Mouse (Mus musculus): ENCODE measurements at regions not wholly inside any gene's neighbourhood (a gene's known extent, or its start where the extent isn't known, plus 50 kb on each side); places are given as distances from the start of the nearest gene placed in this dataset.

GRCm38 (mm10) chr15:93910981-93911431 is 315.3 kb upstream of the Prickle1 start:
- no peak overlapping the region for H3K27ac ChIP-seq (ENCODE audit: low read depth, low read length)
- no peaks in the 10 kb centered on the region for H3K36me3 ChIP-seq (ENCODE audit: control insufficient read depth, insufficient read depth, low read length)
- H3K9ac ChIP-seq (ENCODE audit: low read depth, low read length) = no peak overlapping the region
- ATAC-seq (replicated peaks; ENCODE audit: low FRiP score) (no peak), DNase-seq (ENCODE audit: low spot score) (no peak)
- H3K4me3 ChIP-seq (ENCODE audit: low read depth, low read length) = no peak overlapping the region
- H3K9me3 ChIP-seq (ENCODE audit: control insufficient read depth, low read length) = no peaks in the 10 kb centered on the region
- no peaks in the 10 kb centered on the region for H3K27me3 ChIP-seq (replicated peaks; ENCODE audit: control insufficient read depth, insufficient read depth, low read length)
- H3K4me1 ChIP-seq (replicated peaks; ENCODE audit: control insufficient read depth, insufficient read depth, low read length) = no peaks in the 10 kb centered on the region
- no peak overlapping the region for H3K4me2 ChIP-seq
- WGBS = 63% methylated on average over 11 of the region's 11 CpGs

GRCm38 (mm10) chr15:93910158-93910557 is 314.5 kb upstream of the Prickle1 start:
- DNase-seq (ENCODE audit: low spot score) = no peak
- Histone ChIP-seq H3K4me2 (no peak overlapping the region), H3K27me3 (replicated peaks; ENCODE audit: control insufficient read depth, insufficient read depth, low read length) (no peaks in the 10 kb centered on the region), H3K4me1 (replicated peaks; ENCODE audit: control insufficient read depth, insufficient read depth, low read length) (no peaks in the 10 kb centered on the region), H3K27ac (ENCODE audit: low read depth, low read length) (no peak overlapping the region), H3K9me3 (ENCODE audit: control insufficient read depth, low read length) (no peaks in the 10 kb centered on the region), H3K4me3 (ENCODE audit: low read depth, low read length) (no peak overlapping the region), H3K36me3 (ENCODE audit: control insufficient read depth, insufficient read depth, low read length) (no peaks in the 10 kb centered on the region), H3K9ac (ENCODE audit: low read depth, low read length) (no peak overlapping the region)
- ATAC-seq (replicated peaks; ENCODE audit: low FRiP score) = no peak
- WGBS = 79% methylated on average over 3 of the region's 3 CpGs

- ATAC-seq (replicated peaks; ENCODE audit: low FRiP score) = no peak
- 76% methylated on average over 18 of the region's 18 CpGs for WGBS
- no peak overlapping the region for H3K4me2 ChIP-seq
Observed at GRCm38 (mm10) chr15:93903671-93904603, 308.2 kb upstream of the Prickle1 start.

GRCm38 (mm10) chr15:93882826-93883225 is 287.1 kb upstream of the Prickle1 start:
- ATAC-seq (replicated peaks; ENCODE audit: low FRiP score) (no peak), DNase-seq (ENCODE audit: low spot score) (no peak)
- 85% methylated on average over 8 of the region's 8 CpGs for WGBS
- Histone ChIP-seq H3K4me3 (ENCODE audit: low read depth, low read length) (no peak overlapping the region), H3K4me1 (replicated peaks; ENCODE audit: control insufficient read depth, insufficient read depth, low read length) (no peaks in the 10 kb centered on the region; the same call in 1 of the 2 replicates), H3K9me3 (ENCODE audit: control insufficient read depth, low read length) (no peaks in the 10 kb centered on the region), H3K27ac (ENCODE audit: low read depth, low read length) (no peak overlapping the region), H3K9ac (ENCODE audit: low read depth, low read length) (no peak overlapping the region), H3K27me3 (replicated peaks; ENCODE audit: control insufficient read depth, insufficient read depth, low read length) (no peaks in the 10 kb centered on the region), H3K4me2 (no peak overlapping the region), H3K36me3 (ENCODE audit: control insufficient read depth, insufficient read depth, low read length) (no peaks in the 10 kb centered on the region)

More at GRCm38 (mm10) chr15:93903671-93904603, 308.2 kb upstream of the Prickle1 start:
- Histone ChIP-seq H3K27ac (ENCODE audit: low read depth, low read length) (no peak overlapping the region), H3K9me3 (ENCODE audit: control insufficient read depth, low read length) (no peaks in the 10 kb centered on the region), H3K27me3 (replicated peaks; ENCODE audit: control insufficient read depth, insufficient read depth, low read length) (no peaks in the 10 kb centered on the region), H3K9ac (ENCODE audit: low read depth, low read length) (no peak overlapping the region), H3K4me1 (replicated peaks; ENCODE audit: control insufficient read depth, insufficient read depth, low read length) (no peaks in the 10 kb centered on the region), H3K36me3 (ENCODE audit: control insufficient read depth, insufficient read depth, low read length) (no peaks in the 10 kb centered on the region), H3K4me3 (ENCODE audit: low read depth, low read length) (no peak overlapping the region)
- no peak for DNase-seq (ENCODE audit: low spot score)

GRCm38 (mm10) chr15:93881276-93881675 is 285.6 kb upstream of the Prickle1 start:
- no peaks in the 10 kb centered on the region; the same call in 1 of the 2 replicates for H3K4me1 ChIP-seq (replicated peaks; ENCODE audit: control insufficient read depth, insufficient read depth, low read length)
- no peak for DNase-seq (ENCODE audit: low spot score)
- no peaks in the 10 kb centered on the region for H3K27me3 ChIP-seq (replicated peaks; ENCODE audit: control insufficient read depth, insufficient read depth, low read length)
- H3K9ac ChIP-seq (ENCODE audit: low read depth, low read length) = no peak overlapping the region
- H3K4me3 ChIP-seq (ENCODE audit: low read depth, low read length) = no peak overlapping the region
- no peak for ATAC-seq (replicated peaks; ENCODE audit: low FRiP score)
- no peak overlapping the region for H3K27ac ChIP-seq (ENCODE audit: low read depth, low read length)
- H3K36me3 ChIP-seq (ENCODE audit: control insufficient read depth, insufficient read depth, low read length) = no peaks in the 10 kb centered on the region
- no peak overlapping the region for H3K4me2 ChIP-seq
- H3K9me3 ChIP-seq (ENCODE audit: control insufficient read depth, low read length) = no peaks in the 10 kb centered on the region

GRCm38 (mm10) chr15:93880302-93880701 is 284.6 kb upstream of the Prickle1 start:
- 87% methylated on average over 8 of the region's 8 CpGs for WGBS
- Histone ChIP-seq H3K4me2 (no peak overlapping the region), H3K4me1 (replicated peaks; ENCODE audit: control insufficient read depth, insufficient read depth, low read length) (no peaks in the 10 kb centered on the region; the same call in 1 of the 2 replicates), H3K36me3 (ENCODE audit: control insufficient read depth, insufficient read depth, low read length) (no peaks in the 10 kb centered on the region), H3K9me3 (ENCODE audit: control insufficient read depth, low read length) (no peaks in the 10 kb centered on the region), H3K27me3 (replicated peaks; ENCODE audit: control insufficient read depth, insufficient read depth, low read length) (no peaks in the 10 kb centered on the region), H3K4me3 (ENCODE audit: low read depth, low read length) (no peak overlapping the region), H3K27ac (ENCODE audit: low read depth, low read length) (no peak overlapping the region), H3K9ac (ENCODE audit: low read depth, low read length) (no peak overlapping the region)
- no peak for ATAC-seq (replicated peaks; ENCODE audit: low FRiP score)
- no peak for DNase-seq (ENCODE audit: low spot score)

- Histone ChIP-seq H3K9me3 (ENCODE audit: control insufficient read depth, low read length) (no peaks in the 10 kb centered on the region), H3K27ac (ENCODE audit: low read depth, low read length) (no peak overlapping the region), H3K27me3 (replicated peaks; ENCODE audit: control insufficient read depth, insufficient read depth, low read length) (no peaks in the 10 kb centered on the region), H3K9ac (ENCODE audit: low read depth, low read length) (no peak overlapping the region), H3K4me1 (replicated peaks; ENCODE audit: control insufficient read depth, insufficient read depth, low read length) (no peaks in the 10 kb centered on the region; the same call in 1 of the 2 replicates), H3K4me3 (ENCODE audit: low read depth, low read length) (no peak overlapping the region), H3K36me3 (ENCODE audit: control insufficient read depth, insufficient read depth, low read length) (no peaks in the 10 kb centered on the region), H3K4me2 (no peak overlapping the region)
- 74% methylated on average over 3 of the region's 3 CpGs for WGBS
- ATAC-seq (replicated peaks; ENCODE audit: low FRiP score) (no peak), DNase-seq (ENCODE audit: low spot score) (no peak)
Observed at GRCm38 (mm10) chr15:93879006-93879405, 283.3 kb upstream of the Prickle1 start.

- no peak for DNase-seq (ENCODE audit: low spot score)
- ATAC-seq (replicated peaks; ENCODE audit: low FRiP score) = no peak
- H3K4me3 ChIP-seq (ENCODE audit: low read depth, low read length) = no peak overlapping the region
- H3K27me3 ChIP-seq (replicated peaks; ENCODE audit: control insufficient read depth, insufficient read depth, low read length) = no peaks in the 10 kb centered on the region
- WGBS = 84% methylated on average over 10 of the region's 10 CpGs
- no peaks in the 10 kb centered on the region; the same call in 1 of the 2 replicates for H3K4me1 ChIP-seq (replicated peaks; ENCODE audit: control insufficient read depth, insufficient read depth, low read length)
- no peak overlapping the region for H3K27ac ChIP-seq (ENCODE audit: low read depth, low read length)
- no peaks in the 10 kb centered on the region for H3K9me3 ChIP-seq (ENCODE audit: control insufficient read depth, low read length)
- H3K9ac ChIP-seq (ENCODE audit: low read depth, low read length) = no peak overlapping the region
- H3K4me2 ChIP-seq = no peak overlapping the region
- H3K36me3 ChIP-seq (ENCODE audit: control insufficient read depth, insufficient read depth, low read length) = no peaks in the 10 kb centered on the region
Observed at GRCm38 (mm10) chr15:93876335-93876734, 280.6 kb upstream of the Prickle1 start.

GRCm38 (mm10) chr15:93875685-93876084 is 280.0 kb upstream of the Prickle1 start:
- H3K9me3 ChIP-seq (ENCODE audit: control insufficient read depth, low read length) = no peaks in the 10 kb centered on the region
- no peak for DNase-seq (ENCODE audit: low spot score)
- no peak overlapping the region for H3K4me2 ChIP-seq
- 80% methylated on average over 1 of the region's 1 CpGs for WGBS
- no peaks in the 10 kb centered on the region; the same call in 1 of the 2 replicates for H3K4me1 ChIP-seq (replicated peaks; ENCODE audit: control insufficient read depth, insufficient read depth, low read length)
- H3K36me3 ChIP-seq (ENCODE audit: control insufficient read depth, insufficient read depth, low read length) = no peaks in the 10 kb centered on the region
- no peak overlapping the region for H3K27ac ChIP-seq (ENCODE audit: low read depth, low read length)
- no peak overlapping the region for H3K4me3 ChIP-seq (ENCODE audit: low read depth, low read length)
- H3K27me3 ChIP-seq (replicated peaks; ENCODE audit: control insufficient read depth, insufficient read depth, low read length) = no peaks in the 10 kb centered on the region
- ATAC-seq (replicated peaks; ENCODE audit: low FRiP score) = no peak
- no peak overlapping the region for H3K9ac ChIP-seq (ENCODE audit: low read depth, low read length)

Measured in liver, embryonic 11.5 days (tissue).